8 mouse cellular contexts compared by ENCODE assay signal in the genomic region with DNA sequence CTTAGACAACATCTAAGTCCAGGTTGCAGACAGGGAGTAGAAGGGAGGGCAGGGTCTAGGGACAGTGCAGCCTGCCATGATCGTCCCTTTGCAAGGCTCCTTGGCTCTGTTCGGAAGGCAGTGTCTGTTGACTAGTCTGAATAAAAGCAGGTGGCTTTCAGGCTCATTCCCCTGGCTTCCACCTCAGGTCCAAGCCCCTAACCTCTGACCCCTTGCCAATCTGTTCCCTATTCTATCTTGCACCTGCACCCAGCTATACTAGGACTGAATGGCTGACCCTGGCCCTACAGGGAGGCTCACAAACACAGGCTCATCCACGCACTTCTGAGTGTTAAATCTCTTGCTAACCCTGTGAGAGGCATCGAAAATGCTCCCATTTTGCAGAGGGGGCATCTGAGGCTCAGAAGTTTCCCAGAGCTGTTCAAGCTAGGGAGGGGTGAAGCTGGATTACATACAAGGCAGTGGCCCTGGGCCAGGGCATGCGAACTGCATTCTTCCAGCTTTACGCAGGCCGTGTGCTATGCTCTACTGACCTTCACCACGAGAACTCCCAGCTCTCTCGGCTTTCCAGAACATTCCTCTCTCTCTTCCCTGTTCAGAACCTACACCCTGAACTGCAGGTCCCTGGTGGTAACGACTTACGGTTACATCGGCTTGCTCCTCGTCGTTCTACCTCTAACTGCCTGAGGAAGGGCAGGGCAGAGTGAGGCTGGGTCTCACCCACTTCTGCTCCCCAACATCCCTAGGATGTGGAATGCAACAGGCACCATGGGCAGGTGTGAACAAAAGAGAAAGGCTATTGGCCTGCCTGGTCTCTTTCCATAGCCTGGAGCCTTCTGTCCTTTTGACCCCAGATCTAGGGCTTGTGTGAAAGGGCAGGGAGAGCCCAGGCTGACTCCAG. TPM values are rescaled to one million over a fixed set of nuclear protein-coding genes. Genes with fewer than 3 reads are reported as not detected.
DNase-seq lines count a peak whose midpoint lies in the region; ATAC-seq and TF ChIP-seq lines count a peak whose summit lies in the region.
"Had no signal": no experiment of that assay in that cellular context is flagged by ENCODE, and none has a peak within 500 bp of the region (broad histone marks: within the 10 kb centered on the region; RNA-seq: fewer than 3 reads in every experiment).

No protein-coding gene starts in this region.

- no peaks in the 10 kb centered on the region for H3K36me3 ChIP-seq in liver, adult 2 months (ENCODE audit: control insufficient read depth, insufficient read depth, low read length)
- peaks cover 1% of the 10 kb centered on the region; the same call in 1 of the 2 replicates for H3K36me3 ChIP-seq in liver, embryonic 12.5 days
- no peaks in the 10 kb centered on the region; the same call in 1 of the 2 replicates for H3K36me3 ChIP-seq in macrophage (ENCODE audit: inconsistent target)

- 79% methylated on average over 14 of the region's 14 CpGs for WGBS in liver, adult 2 months
- WGBS in liver, embryonic 12.5 days (ENCODE audit: insufficient replicate concordance) = 73% methylated on average over 14 of the region's 14 CpGs
- WGBS in macrophage (ENCODE audit: missing documents) = 94% methylated on average over 14 of the region's 14 CpGs

- no peaks in the 10 kb centered on the region for H3K9me3 ChIP-seq in liver, embryonic 12.5 days (replicated peaks)

- intact Hi-C loops in heart, postnatal 14 days (cut with DNase I) = no loop called here
- intact Hi-C loops in left cerebral cortex, postnatal 25 days (cut with DNase I) = no loop called here

- no peak for TF ChIP-seq POLR2A in liver, adult 2 months (IDR thresholded peaks at IDR 0.05; ENCODE audit: extremely low read depth, insufficient read depth, low read length)
- no peak for TF ChIP-seq POLR2A in cortical plate, adult 2 months (IDR thresholded peaks at IDR 0.05; ENCODE audit: extremely low read depth, insufficient read depth, low read length)

- H3K27me3 ChIP-seq in liver, adult 2 months (ENCODE audit: control insufficient read depth, insufficient read depth, low read length) = no peaks in the 10 kb centered on the region
- no peaks in the 10 kb centered on the region for H3K27me3 ChIP-seq in liver, embryonic 12.5 days (replicated peaks)

- H3K27ac ChIP-seq in liver, adult 2 months (replicated peaks; ENCODE audit: insufficient read depth, low read depth, low read length) = peak overlapping the region; percentile 5; the same call in 1 of the 2 replicates
- no peak overlapping the region for H3K27ac ChIP-seq in liver, embryonic 12.5 days
- H3K27ac ChIP-seq in cortical plate, adult 2 months (ENCODE audit: insufficient read depth, low read length) = peak overlapping the region; percentile 28; the same call in 1 of the 2 replicates
- peak overlapping the region; percentile 92 for H3K27ac ChIP-seq in macrophage

- H3K9ac ChIP-seq in liver, adult 2 months (ENCODE audit: low read depth, low read length) = no peak overlapping the region
- no peak overlapping the region for H3K9ac ChIP-seq in liver, embryonic 12.5 days

- DNase-seq in liver, adult 2 months (ENCODE audit: extremely low read depth, low read depth, low spot score) = peak; percentile 17
- DNase-seq in heart, postnatal 14 days = peak; percentile 63 to 73
- DNase-seq in left cerebral cortex, postnatal 25 days (ENCODE audit: low spot score in 2 of 2) = no peak
- no peak for DNase-seq in left cerebral cortex, adult 18-20 months (ENCODE audit: low spot score in 2 of 2)

- ATAC-seq in liver, embryonic 12.5 days = no peak

- TF ChIP-seq CTCF in liver, adult 2 months (IDR thresholded peaks at IDR 0.05; ENCODE audit: low read depth, low read length) = no peak
- TF ChIP-seq CTCF in cortical plate, adult 2 months (IDR thresholded peaks at IDR 0.05; ENCODE audit: extremely low read depth, insufficient read depth, low read length) = no peak

- no peaks in the 10 kb centered on the region; the same call in 1 of the 2 replicates for H3K79me2 ChIP-seq in liver, adult 2 months (ENCODE audit: control insufficient read depth, insufficient read depth, low read length)
- H3K79me2 ChIP-seq in macrophage (ENCODE audit: inconsistent target) = peaks cover 80% of the 10 kb centered on the region

- no peak overlapping the region for H3K4me2 ChIP-seq in liver, embryonic 12.5 days

- H3K4me1 ChIP-seq in liver, adult 2 months (ENCODE audit: control insufficient read depth, insufficient read depth, low read length) = peaks cover 16% of the 10 kb centered on the region
- H3K4me1 ChIP-seq in liver, embryonic 12.5 days = peaks cover 46% of the 10 kb centered on the region
- peaks cover 17% of the 10 kb centered on the region for H3K4me1 ChIP-seq in cortical plate, adult 2 months (ENCODE audit: control insufficient read depth, insufficient read depth, low read length)

- H3K4me3 ChIP-seq in liver, adult 2 months (ENCODE audit: insufficient read depth, low read depth, low read length) = no peak overlapping the region
- no peak overlapping the region for H3K4me3 ChIP-seq in liver, embryonic 12.5 days
- no peak overlapping the region for H3K4me3 ChIP-seq in cortical plate, adult 2 months (ENCODE audit: insufficient read depth, low read length)
- no peak overlapping the region for H3K4me3 ChIP-seq in macrophage (ENCODE audit: inconsistent target)

RNA-seq across cellular contexts. Expression of gene Soga1, which starts 13.8 kb away (rescaled TPM):
- 1.0 and 2.6 TPM in 2 replicates for total RNA-seq in liver, adult 2 months (2014; rRNA removed)
- 1.1 and 1.5 TPM in 2 replicates for polyA plus RNA-seq in liver, adult 2 months (2012; rRNA removed)
- 3.4 TPM in 2 replicates for polyA plus RNA-seq in liver, embryonic 12.5 days (2016; fragmentation: Nextera tagmentation; extraction: Ambion mirVana)
- 5.8 and 6.8 TPM in 2 replicates for polyA plus RNA-seq in cortical plate, adult 2 months (2012; rRNA removed)
- 10 to 100 TPM; 22.8 to 23.8 TPM for total RNA-seq in heart, postnatal 14 days (2021)
- 100 to 1,000 TPM in 1 of 26 experiments, 10 to 100 TPM in 25; 12.2 to 152 (median 35.2) TPM for total RNA-seq in macrophage (2018; cell fraction: chromatin; rRNA removed)
- 10 to 100 TPM in 14 of 26 experiments, 1 to 10 TPM in 12; 5.1 to 30.7 (median 12.8) TPM for total RNA-seq in macrophage (2018; cell fraction: cytosol; rRNA removed)
- total RNA-seq in macrophage (2018; cell fraction: nucleus; rRNA removed) = 10 to 100 TPM in 25 of 26 experiments, 1 to 10 TPM in 1; 10.0 to 61.1 (median 26.6) TPM
- polyA plus RNA-seq in macrophage (2018) = 8.1 to 15.4 TPM (median 10.2 TPM) in 3 replicates
- total RNA-seq in left cerebral cortex, postnatal 25 days (2021) = 10 to 100 TPM; 19.8 to 24.6 TPM
- total RNA-seq in left cerebral cortex, adult 18-20 months (2021) = 10 to 100 TPM; 17.1 to 17.7 TPM

RNA-seq across cellular contexts. Expression of gene Tldc2, which starts 21.6 kb away (rescaled TPM):
- not detected in 2 replicates for total RNA-seq in liver, adult 2 months (2014; rRNA removed)
- polyA plus RNA-seq in liver, adult 2 months (2012; rRNA removed) = not detected in 2 replicates
- polyA plus RNA-seq in liver, embryonic 12.5 days (2016; fragmentation: Nextera tagmentation; extraction: Ambion mirVana) = 0.29 TPM in 1 of 2 replicates, not detected in the other
- not detected in 2 replicates for polyA plus RNA-seq in cortical plate, adult 2 months (2012; rRNA removed)
- not detected for total RNA-seq in heart, postnatal 14 days (2021)
- 1 to 10 TPM in 2 of 26 experiments, not detected in 24; 1.6 to 2.6 TPM for total RNA-seq in macrophage (2018; cell fraction: chromatin; rRNA removed)
- total RNA-seq in macrophage (2018; cell fraction: cytosol; rRNA removed) = not detected
- total RNA-seq in macrophage (2018; cell fraction: nucleus; rRNA removed) = not detected
- polyA plus RNA-seq in macrophage (2018) = not detected in 3 replicates
- not detected for total RNA-seq in left cerebral cortex, postnatal 25 days (2021)
- not detected for total RNA-seq in left cerebral cortex, adult 18-20 months (2021)
- total RNA-seq: heart, postnatal 36 days had no signal

RNA-seq across cellular contexts. Expression of gene Dsn1, which starts 58.3 kb away (rescaled TPM):
- 1.0 TPM in 2 replicates for total RNA-seq in liver, adult 2 months (2014; rRNA removed)
- polyA plus RNA-seq in liver, adult 2 months (2012; rRNA removed) = 0.10 and 0.49 TPM in 2 replicates
- polyA plus RNA-seq in liver, embryonic 12.5 days (2016; fragmentation: Nextera tagmentation; extraction: Ambion mirVana) = 38.7 TPM in 2 replicates
- polyA plus RNA-seq in cortical plate, adult 2 months (2012; rRNA removed) = 5.4 and 5.8 TPM in 2 replicates
- total RNA-seq in heart, postnatal 14 days (2021) = 1 to 10 TPM; 3.9 to 4.1 TPM
- total RNA-seq in macrophage (2018; cell fraction: chromatin; rRNA removed) = 10 to 100 TPM in 24 of 26 experiments, 1 to 10 TPM in 2; 5.8 to 34.3 (median 15.2) TPM
- 1 to 10 TPM; 1.7 to 4.8 (median 2.9) TPM for total RNA-seq in macrophage (2018; cell fraction: cytosol; rRNA removed)
- 10 to 100 TPM in 14 of 26 experiments, 1 to 10 TPM in 12; 3.4 to 35.9 (median 10.1) TPM for total RNA-seq in macrophage (2018; cell fraction: nucleus; rRNA removed)
- 3.3 to 6.5 TPM (median 3.4 TPM) in 3 replicates for polyA plus RNA-seq in macrophage (2018)
- total RNA-seq in left cerebral cortex, postnatal 25 days (2021) = 1 to 10 TPM; 4.7 TPM
- 1 to 10 TPM; 4.8 to 5.6 TPM for total RNA-seq in left cerebral cortex, adult 18-20 months (2021)

Comparison
In these comparisons a context has a peak if more than half of its experiments do, and no peak if none do; other contexts are left out.
1. DNase-seq: peak in liver, adult 2 months (single experiment) and heart, postnatal 14 days (2 of 2); none in left cerebral cortex, postnatal 25 days (0 of 2) and left cerebral cortex, adult 18-20 months (0 of 2).